Mouse (Mus musculus): ENCODE data around the gene Slc39a11.

- TF ChIP-seq CTCF (IDR thresholded peaks at IDR 0.05; ENCODE audit: low read depth, low read length) (no peak), GATA1 (IDR thresholded peaks at IDR 0.05; ENCODE audit: borderline replicate concordance, low read length) (no peak)
Measured at GRCm38 (mm10) chr11:113431161-113431560, 218.7 kb downstream of the Slc39a11 start.
